Mouse (Mus musculus) MEL (cell line): Measurements from ENCODE around the gene Syt7. TPM values are rescaled to one million over a fixed set of nuclear protein-coding genes. Genes with fewer than 3 reads are reported as not detected.

Source experiments
- DNase-seq: peaks from one replicate; pipeline ENCODE4 v3.0.0; 2011; ENCODE audit warnings: low read depth, low spot score
- H3K27ac ChIP-seq: 2 replicates; pipeline ENCODE4 v1.5.1; 2012; ENCODE audit warnings: low read depth, mild to moderate bottlenecking, control low read depth, low read length, moderate library complexity; ENCODE audit not compliant: control insufficient read depth
- H3K27me3 ChIP-seq, 2 experiments: fragments of 150-350 bp in 1 of 2; sonication (generic) in 1 of 2; 2 replicates each; pipeline ENCODE4 v1.6.1; 2012; ENCODE audit warnings: low read length in 2 of 2, mild to moderate bottlenecking in 2 of 2, improper control_type of control experiment in 1 of 2, moderate library complexity in 1 of 2; ENCODE audit not compliant: insufficient read depth in 2 of 2, control insufficient read depth in 1 of 2
- H3K36me3 ChIP-seq, 2 experiments: 2 replicates each; pipeline ENCODE4 v1.6.1; 2012 to 2014; ENCODE audit warnings: low read length in 2 of 2, improper control_type of control experiment in 1 of 2, inconsistent platforms in 1 of 2, mild to moderate bottlenecking in 1 of 2; ENCODE audit not compliant: insufficient read depth in 2 of 2, control insufficient read depth in 1 of 2
- H3K4me1 ChIP-seq, 2 experiments: fragments of 150-350 bp in 1 of 2; sonication (generic) in 1 of 2; 2 replicates each; pipeline ENCODE4 v1.6.1; 2012; ENCODE audit warnings: low read length in 2 of 2, improper control_type of control experiment in 1 of 2, mild to moderate bottlenecking in 1 of 2; ENCODE audit not compliant: insufficient read depth in 2 of 2, control insufficient read depth in 1 of 2
- H3K4me3 ChIP-seq, 2 experiments: fragments of 150-350 bp in 1 of 2; sonication (generic) in 1 of 2; 2 replicates each; pipeline ENCODE4 v1.5.1; 2012; ENCODE audit warnings: low read depth in 2 of 2, low read length in 2 of 2, mild to moderate bottlenecking in 2 of 2, moderate library complexity in 2 of 2, control low read depth in 1 of 2, improper control_type of control experiment in 1 of 2; ENCODE audit not compliant: control insufficient read depth in 1 of 2, insufficient read depth in 1 of 2
- H3K79me2 ChIP-seq: 2 replicates; pipeline ENCODE4 v1.6.1; 2012; ENCODE audit warnings: mild to moderate bottlenecking, low read length, moderate library complexity; ENCODE audit not compliant: control insufficient read depth, poor library complexity, insufficient read depth
- H3K9ac ChIP-seq: 2 replicates; pipeline ENCODE4 v1.6.1; 2012; ENCODE audit warnings: low read depth, mild to moderate bottlenecking, control low read depth, low read length, moderate library complexity; ENCODE audit not compliant: control insufficient read depth, poor library complexity, severe bottlenecking
- H3K9me3 ChIP-seq: fragments of 150-350 bp; sonication (generic); replicated peaks from 2 replicates; pipeline ENCODE4 v1.6.1; 2012; ENCODE audit warnings: mild to moderate bottlenecking, low read length, improper control_type of control experiment, moderate library complexity; ENCODE audit not compliant: insufficient read depth
- CTCF ChIP-seq, 3 experiments: IDR thresholded peaks in 2 of 3; conservative IDR thresholded peaks in 1 of 3; 2 replicates each; pipeline ENCODE4 v1.5.1; 2011 to 2012; ENCODE audit warnings: low read length in 3 of 3, low read depth in 2 of 3, mild to moderate bottlenecking in 2 of 3, improper control_type of control experiment in 1 of 3, inconsistent platforms in 1 of 3, mixed read lengths in 1 of 3, moderate library complexity in 1 of 3; ENCODE audit not compliant: control insufficient read depth in 1 of 3, insufficient read depth in 1 of 3, poor library complexity in 1 of 3, severe bottlenecking in 1 of 3
- ELF1 ChIP-seq: IDR thresholded peaks from 2 replicates; pipeline ENCODE4 v1.6.1; 2014; ENCODE audit warnings: low read depth, mild to moderate bottlenecking, inconsistent platforms, low read length, improper control_type of control experiment, moderate library complexity
- GABPA ChIP-seq: IDR thresholded peaks from 2 replicates; pipeline ENCODE4 v1.6.1; 2012; ENCODE audit warnings: low read depth, mild to moderate bottlenecking, inconsistent platforms, low read length, improper control_type of control experiment, moderate library complexity
- GATA1 ChIP-seq: IDR thresholded peaks from 2 replicates; pipeline ENCODE4 v1.6.1; 2011; ENCODE audit warnings: low read depth, low read length, improper control_type of control experiment
- HCFC1 ChIP-seq: IDR thresholded peaks from 2 replicates; pipeline ENCODE4 v1.6.1; 2012; ENCODE audit warnings: low read depth, mild to moderate bottlenecking, inconsistent platforms, low read length, improper control_type of control experiment, moderate library complexity
- JUND ChIP-seq: IDR thresholded peaks from 2 replicates; pipeline ENCODE4 v1.6.1; 2011; ENCODE audit warnings: low read depth, mild to moderate bottlenecking, improper control_type of control experiment, low read length
- KAT2A ChIP-seq: conservative IDR thresholded peaks from 2 replicates; pipeline ENCODE4 v1.6.1; 2012; ENCODE audit warnings: low read depth, low read length, improper control_type of control experiment, inconsistent platforms
- MAX ChIP-seq: IDR thresholded peaks from 2 replicates; pipeline ENCODE4 v1.6.1; 2011; ENCODE audit warnings: low read length, improper control_type of control experiment
- MYC ChIP-seq: IDR thresholded peaks from 2 replicates; pipeline ENCODE4 v1.6.1; 2011; ENCODE audit warnings: low read depth, mild to moderate bottlenecking, low read length, improper control_type of control experiment, moderate library complexity
- POLR2A ChIP-seq, 2 experiments: IDR thresholded peaks; 2 replicates each; pipeline ENCODE4 v1.6.1; 2011 to 2012; ENCODE audit warnings: low read length in 2 of 2, mild to moderate bottlenecking in 2 of 2, control low read depth in 1 of 2, improper control_type of control experiment in 1 of 2, low read depth in 1 of 2, moderate library complexity in 1 of 2; ENCODE audit not compliant: control insufficient read depth in 1 of 2, insufficient read depth in 1 of 2, poor library complexity in 1 of 2
- POLR2AphosphoS5 ChIP-seq: IDR thresholded peaks from 2 replicates; pipeline ENCODE4 v1.6.1; 2012; ENCODE audit warnings: low read depth, borderline replicate concordance, mild to moderate bottlenecking, inconsistent platforms, low read length, moderate library complexity, mixed read lengths
- RCOR1 ChIP-seq: IDR thresholded peaks from 2 replicates; pipeline ENCODE4 v1.6.1; 2012; ENCODE audit warnings: low read depth, mild to moderate bottlenecking, inconsistent platforms, low read length, improper control_type of control experiment
- TAL1 ChIP-seq: IDR thresholded peaks from 2 replicates; pipeline ENCODE4 v1.6.1; 2012; ENCODE audit warnings: mild to moderate bottlenecking, inconsistent platforms, low read length, moderate library complexity, mixed read lengths
- TCF12 ChIP-seq: IDR thresholded peaks from 2 replicates; pipeline ENCODE4 v1.6.1; 2014; ENCODE audit warnings: low read depth, mild to moderate bottlenecking, inconsistent platforms, low read length, improper control_type of control experiment, moderate library complexity
- UBTF ChIP-seq: IDR thresholded peaks from 2 replicates; pipeline ENCODE4 v1.6.1; 2012; ENCODE audit warnings: low read depth, mild to moderate bottlenecking, inconsistent platforms, low read length, improper control_type of control experiment, moderate library complexity, borderline replicate concordance; ENCODE audit not compliant: insufficient read depth
- USF1 ChIP-seq: IDR thresholded peaks from 2 replicates; pipeline ENCODE4 v1.6.1; 2014; ENCODE audit warnings: low read depth, mild to moderate bottlenecking, inconsistent platforms, low read length, improper control_type of control experiment, moderate library complexity
- ZC3H11A ChIP-seq: IDR thresholded peaks from 2 replicates; pipeline ENCODE4 v1.6.1; 2012; ENCODE audit warnings: low read depth, mild to moderate bottlenecking, inconsistent platforms, low read length, improper control_type of control experiment
- ZKSCAN1 ChIP-seq: IDR thresholded peaks from 2 replicates; pipeline ENCODE4 v1.6.1; 2012; ENCODE audit warnings: low read depth, mild to moderate bottlenecking, inconsistent platforms, low read length, improper control_type of control experiment, moderate library complexity
- ZMIZ1 ChIP-seq: IDR thresholded peaks from 2 replicates; pipeline ENCODE4 v1.6.1; 2012; ENCODE audit warnings: low read depth, mild to moderate bottlenecking, inconsistent platforms, low read length, improper control_type of control experiment, moderate library complexity
- ZNF384 ChIP-seq: IDR thresholded peaks from 2 replicates; pipeline ENCODE4 v1.6.1; 2012; ENCODE audit warnings: low read depth, mild to moderate bottlenecking, inconsistent platforms, low read length, improper control_type of control experiment
- polyA plus RNA-seq, 2 experiments: library from polyadenylated mRNA; stranded (reverse) in 1 of 2; unstranded in 1 of 2; fragments of >175 nt in 1 of 2; fragments of >200 nt in 1 of 2; gene quantifications; 2 replicates each; pipeline versions ENCODE4 v1.2.1 to v1.2.4; 2012; ENCODE audit warnings: low replicate concordance in 2 of 2, low read depth in 1 of 2; ENCODE audit not compliant: insufficient read length in 2 of 2, insufficient read depth in 1 of 2, missing spikeins in 1 of 2
- total RNA-seq: library from RNA; depleted of rRNA; stranded (reverse); fragments of 300-350 nt; gene quantifications from 2 replicates; pipeline ENCODE4 v1.2.3, GENCODE M21; 2012

Syt7 gene
- total and polyA plus RNA-seq, 3 experiments, result not detected

GRCm38 (mm10) chr19:10341817-10342439 lies 47.0 kb upstream of the Syt7 start:
- no peak for TF ChIP-seq ZC3H11A
- no peak for TF ChIP-seq POLR2AphosphoS5
- TF ChIP-seq GABPA, result no peak
- no peak for TF ChIP-seq GATA1
- no peak for TF ChIP-seq MYC
- TF ChIP-seq KAT2A, result no peak
- TF ChIP-seq MAX, result no peak
- no peak for TF ChIP-seq ZMIZ1
- TF ChIP-seq ELF1, result no peak
- TF ChIP-seq ZNF384, result no peak
- TF ChIP-seq HCFC1, result no peak
- Histone ChIP-seq H3K4me3 (no peak overlapping the region), H3K9ac (no peak overlapping the region), H3K4me1 (no peaks in the 10 kb centered on the region), H3K79me2 (no peaks in the 10 kb centered on the region), H3K27me3 (peaks cover 3 to 13% of the 10 kb centered on the region in 2 experiments), H3K36me3 (no peaks in the 10 kb centered on the region), H3K27ac (no peak overlapping the region), H3K9me3 (no peaks in the 10 kb centered on the region)
- no peak for DNase-seq

- no peaks in the 10 kb centered on the region for H3K79me2 ChIP-seq
- no peak overlapping the region for H3K4me3 ChIP-seq
- H3K27ac ChIP-seq, result no peak overlapping the region
- H3K36me3 ChIP-seq, result no peaks in the 10 kb centered on the region
- DNase-seq, result no peak
- H3K9me3 ChIP-seq, result no peaks in the 10 kb centered on the region
- peaks cover 0 to 4% of the 10 kb centered on the region in 2 experiments; a peak in 2 of 4 replicates for H3K27me3 ChIP-seq
- TF ChIP-seq ZC3H11A (no peak), HCFC1 (no peak), TCF12 (no peak), RCOR1 (no peak)
- H3K9ac ChIP-seq, result no peak overlapping the region
- H3K4me1 ChIP-seq, result no peaks in the 10 kb centered on the region
Measured at GRCm38 (mm10) chr19:10343866-10344265, 45.0 kb upstream of the Syt7 start.

GRCm38 (mm10) chr19:10345696-10346095 lies 43.2 kb upstream of the Syt7 start:
- Histone ChIP-seq H3K79me2 (no peaks in the 10 kb centered on the region), H3K4me3 (no peak overlapping the region), H3K9ac (no peak overlapping the region), H3K9me3 (no peaks in the 10 kb centered on the region), H3K4me1 (no peaks in the 10 kb centered on the region), H3K27me3 (peaks cover 0 to 1% of the 10 kb centered on the region in 2 experiments; a peak in 1 of 4 replicates), H3K27ac (no peak overlapping the region), H3K36me3 (no peaks in the 10 kb centered on the region)
- no peak for DNase-seq
- TF ChIP-seq TAL1 (no peak), USF1 (no peak), POLR2A (IDR thresholded peaks at IDR 0.05; ENCODE audit: control insufficient read depth in 1 of 2, insufficient read depth in 1 of 2, low read depth in 1 of 2, low read length in 2 of 2, poor library complexity in 1 of 2) (no peak), UBTF (no peak), CTCF (IDR thresholded peaks at IDR 0.05 in 2 of 3, conservative IDR thresholded peaks at IDR 0.05 in 1 of 3; ENCODE audit: control insufficient read depth in 1 of 3, insufficient read depth in 1 of 3, low read depth in 2 of 3, low read length in 3 of 3, poor library complexity in 1 of 3, severe bottlenecking in 1 of 3) (no peak), JUND (no peak), POLR2AphosphoS5 (no peak), ZKSCAN1 (no peak), GABPA (no peak)
